Mouse (Mus musculus): ENCODE measurements around the gene Rbm20. TPM values are rescaled to one million over a fixed set of nuclear protein-coding genes. Genes with fewer than 3 reads are reported as not detected.

The Rbm20 gene
- total and polyA plus RNA-seq, 3 experiments: 0.05 to 0.56 (median 0.08) TPM

- DNase-seq (ENCODE audit: extremely low read depth): peak; percentile 54
- H3K27ac ChIP-seq (ENCODE audit: insufficient read depth, low read depth): peak overlapping the region; percentile 68; the same call in 1 of the 2 replicates
- H3K36me3 ChIP-seq (replicated peaks in 1 of 2; ENCODE audit: control insufficient read depth in 1 of 2, insufficient read depth in 1 of 2, low read length in 1 of 2): peaks cover 4 to 10% of the 10 kb centered on the region in 2 experiments
- no peaks in the 10 kb centered on the region for H3K9me3 ChIP-seq (replicated peaks; ENCODE audit: low read length)
- no peaks in the 10 kb centered on the region for H3K79me2 ChIP-seq (replicated peaks; ENCODE audit: control insufficient read depth, extremely low read depth, insufficient read depth, poor library complexity, severe bottlenecking)
- in situ Hi-C loops (cut with MboI; ENCODE audit: low pct_ligation_motif_present, low pct_unique_long_range_greater_than_20kb, low sequenced_read_pairs) (no loop called here), dilution Hi-C loops (cut with MboI; ENCODE audit: extremely low pct_ligation_motif_present, extremely low pct_unique_long_range_greater_than_20kb, low sequenced_read_pairs) (no loop called here)
- H3K9ac ChIP-seq (ENCODE audit: insufficient read depth, low read depth): peak overlapping the region; percentile 38; the same call in 1 of the 2 replicates
- peaks cover 37 to 47% of the 10 kb centered on the region in 2 experiments for H3K4me1 ChIP-seq (ENCODE audit: control insufficient read depth in 1 of 2, insufficient read depth in 2 of 2)
- peak overlapping the region in 1 of 3 experiments; percentile 31 for H3K4me3 ChIP-seq (replicated peaks in 1 of 3; ENCODE audit: low read depth in 2 of 3, low read length in 2 of 3, poor library complexity in 1 of 3)
- no peak for TF ChIP-seq GABPA (IDR thresholded peaks at IDR 0.05; ENCODE audit: insufficient replicate concordance, low read depth, low read length)
- 0 out of 2 replicates have a peak, but pooled peaks have one; percentile 50 for TF ChIP-seq ELF1 (IDR thresholded peaks at IDR 0.05; ENCODE audit: low read depth, low read length)
- 0 out of 2 replicates have a peak, but pooled peaks have one; percentile 38 for TF ChIP-seq RCOR1 (conservative IDR thresholded peaks at IDR 0.05; ENCODE audit: low read depth, low read length)
- peak; percentile 56 for TF ChIP-seq MAX (IDR thresholded peaks at IDR 0.05; ENCODE audit: low read length)
- 0 out of 2 replicates have a peak, but pooled peaks have one; percentile 26 for TF ChIP-seq UBTF (IDR thresholded peaks at IDR 0.05; ENCODE audit: low read depth, low read length)
- no peak for TF ChIP-seq KAT2A (IDR thresholded peaks at IDR 0.05; ENCODE audit: insufficient replicate concordance, low read length)
- TF ChIP-seq ZKSCAN1 (IDR thresholded peaks at IDR 0.05; ENCODE audit: borderline replicate concordance, low read depth, low read length): no peak
- TF ChIP-seq TBP (conservative IDR thresholded peaks at IDR 0.05; ENCODE audit: low read depth, low read length): peak; percentile 57; the same call in 1 of the 2 replicates
- TF ChIP-seq USF1 (IDR thresholded peaks at IDR 0.05; ENCODE audit: low read depth, low read length): no peak
- TF ChIP-seq BHLHE40 (IDR thresholded peaks at IDR 0.05; ENCODE audit: low read depth, low read length): peak; percentile 53; the same call in 1 of the 2 replicates
- no peak for TF ChIP-seq RAD21 (IDR thresholded peaks at IDR 0.05; ENCODE audit: low read depth, low read length)
- no peak for TF ChIP-seq ZMIZ1 (IDR thresholded peaks at IDR 0.05; ENCODE audit: low read depth, low read length)
- H3K27me3 ChIP-seq (replicated peaks): no peaks in the 10 kb centered on the region
- H3K4me2 ChIP-seq (ENCODE audit: insufficient read depth, low read depth, poor library complexity, severe bottlenecking): peak overlapping the region; percentile 86
These were observed 194.4 kb downstream of the Rbm20 start for GRCm38 (mm10) chr19:53871502-53871901.

DNA sequence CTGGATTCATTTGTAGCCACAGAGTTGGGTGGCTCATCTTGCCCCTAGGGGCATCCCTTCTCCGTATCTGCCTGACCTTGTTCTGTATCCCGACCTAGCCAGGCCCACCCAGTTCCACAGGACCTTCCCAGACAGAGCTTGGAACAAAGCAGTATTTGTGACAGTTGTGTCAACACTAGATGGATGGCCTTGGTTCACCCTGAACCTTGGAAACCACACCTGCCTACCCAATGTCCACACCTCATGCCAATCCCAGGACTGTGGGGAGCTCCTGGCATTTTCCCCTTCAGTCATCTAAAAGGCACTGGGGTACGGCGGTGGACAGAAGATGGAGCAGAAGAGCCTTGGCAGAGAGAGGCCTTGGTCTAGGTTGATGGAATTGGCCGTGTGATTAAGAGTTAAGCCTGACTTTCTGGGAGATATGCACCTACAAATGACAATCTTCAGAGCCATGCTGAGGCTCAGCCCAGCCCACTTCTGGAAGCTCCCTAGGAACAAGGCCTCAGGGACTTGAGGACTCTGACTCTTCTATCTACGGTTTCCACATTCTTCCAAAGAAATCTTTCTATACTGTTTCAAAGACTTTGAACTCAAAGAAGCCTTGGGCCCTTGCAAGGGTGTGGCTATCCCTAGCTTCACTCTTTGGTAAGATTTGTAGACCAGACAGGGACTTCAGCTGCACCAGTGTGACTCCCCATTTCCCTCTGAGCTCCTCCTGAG, 196.0 kb downstream of the Rbm20 start:
- in situ Hi-C loops (cut with MboI; ENCODE audit: low pct_ligation_motif_present, low pct_unique_long_range_greater_than_20kb, low sequenced_read_pairs): no loop called here

More for the DNA sequence above, 196.0 kb downstream of the Rbm20 start:
- Histone ChIP-seq H3K36me3 (replicated peaks in 1 of 2; ENCODE audit: control insufficient read depth in 1 of 2, insufficient read depth in 1 of 2, low read length in 1 of 2) (peaks cover 0 to 2% of the 10 kb centered on the region in 2 experiments), H3K79me2 (replicated peaks; ENCODE audit: control insufficient read depth, extremely low read depth, insufficient read depth, poor library complexity, severe bottlenecking) (no peaks in the 10 kb centered on the region), H3K9ac (ENCODE audit: insufficient read depth, low read depth) (no peak overlapping the region), H3K4me1 (ENCODE audit: control insufficient read depth in 1 of 2, insufficient read depth in 2 of 2) (peaks cover 32 to 39% of the 10 kb centered on the region in 2 experiments), H3K4me3 (replicated peaks in 1 of 3; ENCODE audit: low read depth in 2 of 3, low read length in 2 of 3, poor library complexity in 1 of 3) (no peak overlapping the region), H3K27ac (ENCODE audit: insufficient read depth, low read depth) (no peak overlapping the region), H3K9me3 (replicated peaks; ENCODE audit: low read length) (no peaks in the 10 kb centered on the region), H3K27me3 (replicated peaks) (no peaks in the 10 kb centered on the region), H3K4me2 (ENCODE audit: insufficient read depth, low read depth, poor library complexity, severe bottlenecking) (no peak overlapping the region)
- no peak for DNase-seq (ENCODE audit: extremely low read depth)
- TF ChIP-seq MEF2A (IDR thresholded peaks at IDR 0.05; ENCODE audit: borderline replicate concordance, low read depth, low read length) (no peak), SIN3A (IDR thresholded peaks at IDR 0.05; ENCODE audit: low read length) (no peak)
- dilution Hi-C loops (cut with MboI; ENCODE audit: extremely low pct_ligation_motif_present, extremely low pct_unique_long_range_greater_than_20kb, low sequenced_read_pairs): no loop called here

Data from CH12.LX (cell line).